Mouse (Mus musculus): Measurements from ENCODE around the gene Kat2a. TPM values are rescaled to one million over a fixed set of nuclear protein-coding genes. Genes with fewer than 3 reads are reported as not detected.

Kat2a gene
- total RNA-seq (2014; fragmentation: Nextera tagmentation): 60.8 and 61.6 TPM in 2 replicates
- total RNA-seq (2017): 15.2 and 30.5 TPM in 2 replicates

DNA sequence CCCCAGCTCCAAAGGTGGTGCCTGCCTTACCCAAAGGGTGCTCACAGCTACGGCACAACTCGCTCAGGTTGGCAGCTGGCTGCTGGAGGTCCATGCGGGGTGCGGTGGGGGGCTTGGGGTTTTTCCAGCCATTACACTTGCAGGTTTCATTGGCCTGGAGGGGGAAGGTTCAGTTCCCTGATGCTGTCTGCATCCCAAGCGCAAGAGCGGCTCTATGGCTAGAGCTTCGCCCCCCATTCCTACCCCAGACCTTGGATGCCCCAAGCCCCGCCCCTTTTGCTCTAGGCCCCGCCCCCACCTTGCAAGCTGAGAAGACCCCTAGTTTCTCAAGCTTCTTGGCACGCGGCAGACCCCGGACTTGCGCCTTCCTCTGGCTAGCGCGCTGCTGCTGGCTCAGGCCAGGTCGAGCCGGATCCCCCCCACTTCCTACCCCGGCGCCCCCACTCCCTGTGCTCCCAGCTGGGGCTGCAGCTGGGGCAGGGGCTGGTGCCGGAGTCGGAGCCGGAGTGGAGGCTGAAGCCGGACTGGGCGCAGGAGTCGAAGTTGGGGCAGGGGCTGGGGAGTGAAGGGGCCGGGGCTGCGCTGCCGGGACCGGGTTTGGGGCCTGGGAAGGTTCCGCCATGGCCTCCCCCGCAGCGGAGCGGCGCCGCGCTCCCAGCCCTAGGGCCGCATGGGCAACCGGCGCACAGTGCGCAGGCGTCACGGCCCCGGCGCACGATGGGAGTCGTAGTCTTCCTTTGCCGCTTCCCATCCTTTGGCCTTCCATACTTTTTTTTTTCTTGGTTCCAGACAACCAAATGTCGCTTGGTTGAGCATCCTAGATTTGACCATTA, at the start of gene Kat2a:
Kat2a (minus strand) TSS at position 683 of the 833 bp plus-strand sequence.
- ATAC-seq (replicated peaks; ENCODE audit: low FRiP score, low TSS enrichment, poor library complexity, severe bottlenecking): peak; percentile 50

DNA sequence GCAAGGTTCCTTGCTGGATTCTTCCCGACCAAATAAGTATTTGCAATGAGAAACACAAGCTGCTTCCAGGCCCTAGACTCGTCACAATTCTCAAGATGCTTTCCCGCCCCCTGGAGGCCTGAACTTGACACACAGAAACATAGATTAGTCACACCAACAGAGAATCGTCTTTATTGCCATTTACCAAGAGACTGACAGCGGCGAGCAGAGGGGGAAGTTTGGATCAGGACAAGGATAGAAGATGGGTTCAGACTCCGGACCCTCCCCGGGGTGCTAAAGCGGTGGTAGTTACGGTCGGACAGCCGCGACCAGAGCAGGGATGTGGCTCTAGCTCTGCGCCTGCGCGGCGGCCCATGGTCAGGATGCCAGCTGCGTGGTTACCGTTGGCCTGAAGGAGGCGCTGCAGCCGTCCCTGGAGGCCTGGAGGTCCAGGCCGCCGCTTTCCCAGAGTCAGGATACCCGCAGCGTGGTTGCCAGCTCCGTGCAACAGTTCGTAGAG, 49.3 kb upstream of the Kat2a start:
- peak; percentile 78 for ATAC-seq (replicated peaks; ENCODE audit: low FRiP score, low TSS enrichment, poor library complexity, severe bottlenecking)

DNA sequence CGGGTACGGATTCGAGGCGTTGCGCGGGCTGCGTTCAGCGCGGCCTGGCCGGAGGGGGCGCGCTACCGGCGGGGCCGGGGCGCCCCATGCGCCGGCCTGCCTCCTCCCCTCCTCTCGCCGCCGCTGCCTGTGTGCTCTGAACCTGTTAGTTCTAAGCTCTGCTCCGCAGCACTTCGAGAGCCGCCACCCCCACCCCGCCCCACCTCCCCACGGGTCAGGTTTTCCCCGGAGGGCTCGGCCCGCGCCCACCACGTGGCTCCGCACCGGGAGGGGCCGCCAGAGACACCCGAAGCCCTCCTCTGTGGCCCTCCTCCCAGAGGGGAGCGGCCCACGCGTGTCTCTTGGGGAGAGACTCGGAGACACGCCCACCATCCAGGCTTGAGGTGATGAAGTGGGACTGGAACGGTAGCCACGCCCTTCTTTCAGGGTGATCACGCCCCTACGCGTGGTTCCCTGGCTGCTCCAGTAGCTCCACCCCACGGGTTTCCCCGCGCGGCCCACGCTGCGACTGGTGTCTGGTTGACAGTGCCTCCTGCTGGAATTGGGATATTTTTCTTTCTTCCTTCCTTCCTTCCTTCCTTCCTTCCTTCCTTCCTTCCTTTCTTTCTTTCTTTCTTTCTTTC, 47.5 kb upstream of the Kat2a start, which contains the start of gene Kcnh4:
Kcnh4 (minus strand) TSS at position 332 of the 623 bp plus-strand sequence.
- ATAC-seq (replicated peaks; ENCODE audit: low FRiP score, low TSS enrichment, poor library complexity, severe bottlenecking): peak; percentile 40; the same call in 1 of the 2 replicates

DNA sequence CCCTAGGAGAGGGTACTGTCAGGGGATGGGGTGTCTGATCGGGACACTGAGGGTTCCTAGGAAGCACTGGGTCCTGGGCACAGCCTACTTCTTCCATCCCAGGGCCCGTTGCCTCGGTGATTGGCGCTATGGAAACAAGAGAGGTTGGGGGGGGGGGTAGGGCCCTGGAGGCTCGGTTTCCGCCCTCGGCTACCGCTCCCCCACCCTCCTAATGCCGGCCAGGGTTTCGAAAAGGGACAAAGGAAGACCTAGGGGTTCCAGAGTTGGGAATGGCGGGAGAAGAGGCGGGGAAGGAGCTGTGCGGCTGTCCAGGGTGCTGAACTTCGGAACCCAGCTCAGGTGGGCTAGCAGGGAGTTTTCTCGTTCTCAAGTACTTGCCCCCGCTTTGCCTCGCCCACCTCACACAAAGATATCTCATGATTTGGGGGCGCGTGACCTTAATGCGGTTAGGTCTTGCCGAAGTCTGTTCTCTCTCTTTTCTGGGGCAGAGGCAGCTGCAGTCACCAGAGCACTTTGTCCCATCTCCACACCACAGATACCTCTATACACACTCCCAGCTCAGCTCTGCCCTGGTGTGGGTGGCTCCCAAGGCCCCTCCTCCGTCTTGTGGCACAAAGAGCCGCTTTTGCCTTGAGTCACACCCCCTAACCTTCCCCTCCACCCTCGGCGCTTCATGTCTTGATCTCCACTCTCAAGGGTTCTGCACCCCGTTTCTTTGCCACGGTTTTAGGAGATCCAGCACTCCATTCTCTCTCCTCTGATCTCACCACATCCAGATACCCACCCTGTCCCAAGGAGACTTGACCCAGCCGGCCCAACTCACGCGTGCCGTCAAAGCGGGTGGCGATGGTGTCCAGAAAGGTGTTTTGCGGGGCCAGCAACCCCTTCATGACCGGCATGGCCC, 46.7 kb upstream of the Kat2a start:
- ATAC-seq (replicated peaks; ENCODE audit: low FRiP score, low TSS enrichment, poor library complexity, severe bottlenecking): 0 out of 2 replicates have a peak, but pooled peaks have one; percentile 20

DNA sequence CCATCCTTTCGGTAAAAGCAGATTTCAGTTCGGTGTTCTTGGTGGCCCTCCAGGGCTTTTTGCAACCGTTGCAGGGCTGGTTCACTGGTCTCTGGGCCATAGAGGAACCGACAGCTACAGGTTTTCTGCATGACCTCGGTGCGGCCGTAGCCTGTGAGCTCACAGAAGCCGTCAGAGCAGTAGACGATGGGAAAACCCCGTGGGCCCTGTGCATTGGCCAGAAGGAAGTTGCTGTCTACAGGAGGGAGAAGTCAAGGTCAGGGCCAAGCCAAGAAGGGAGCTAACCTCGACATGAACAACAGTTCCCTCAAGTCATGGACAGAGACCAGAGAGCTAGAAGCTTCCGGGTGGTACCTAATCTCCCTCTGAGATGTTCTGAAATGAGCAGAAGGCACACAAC, 45.3 kb upstream of the Kat2a start:
- ATAC-seq (replicated peaks; ENCODE audit: low FRiP score, low TSS enrichment, poor library complexity, severe bottlenecking): no peak

DNA sequence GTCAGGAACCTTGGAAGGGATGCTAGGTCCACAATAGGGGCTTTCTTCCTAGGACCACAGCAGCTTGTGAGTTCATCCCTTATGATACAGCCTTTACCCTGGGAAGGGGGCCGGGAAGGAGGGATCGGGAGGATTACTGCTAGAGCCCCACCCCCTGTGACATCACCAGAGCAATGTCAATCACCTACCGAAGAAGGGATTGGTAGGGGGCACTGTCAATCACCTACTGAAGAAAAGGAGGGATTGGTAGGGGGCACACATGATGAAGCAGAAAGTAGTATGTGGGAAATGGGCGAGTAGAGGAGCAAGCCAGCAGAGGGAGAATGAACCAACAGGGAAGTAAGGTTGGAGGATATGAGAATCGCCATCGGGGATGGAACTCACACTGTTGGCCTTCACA, 44.2 kb upstream of the Kat2a start:
- no peak for ATAC-seq (replicated peaks; ENCODE audit: low FRiP score, low TSS enrichment, poor library complexity, severe bottlenecking)

DNA sequence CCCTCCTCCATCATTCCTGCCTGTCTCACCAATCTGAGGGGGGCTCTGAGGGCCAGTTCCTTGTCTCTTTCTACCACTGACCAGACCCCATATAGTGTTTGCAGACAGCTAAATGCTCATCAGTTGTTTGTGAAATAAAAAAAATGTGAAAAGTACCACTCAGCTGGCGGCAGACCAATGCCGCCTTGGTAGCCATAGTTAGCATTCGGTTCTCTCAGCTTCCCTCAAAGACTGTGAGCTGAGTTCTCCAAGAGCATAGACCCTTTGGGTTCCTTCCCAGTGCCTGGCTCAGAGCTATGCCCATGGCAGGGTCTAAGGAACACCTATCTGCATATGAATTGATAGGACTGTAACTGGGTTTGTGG, 42.4 kb upstream of the Kat2a start:
- no peak for ATAC-seq (replicated peaks; ENCODE audit: low FRiP score, low TSS enrichment, poor library complexity, severe bottlenecking)

DNA sequence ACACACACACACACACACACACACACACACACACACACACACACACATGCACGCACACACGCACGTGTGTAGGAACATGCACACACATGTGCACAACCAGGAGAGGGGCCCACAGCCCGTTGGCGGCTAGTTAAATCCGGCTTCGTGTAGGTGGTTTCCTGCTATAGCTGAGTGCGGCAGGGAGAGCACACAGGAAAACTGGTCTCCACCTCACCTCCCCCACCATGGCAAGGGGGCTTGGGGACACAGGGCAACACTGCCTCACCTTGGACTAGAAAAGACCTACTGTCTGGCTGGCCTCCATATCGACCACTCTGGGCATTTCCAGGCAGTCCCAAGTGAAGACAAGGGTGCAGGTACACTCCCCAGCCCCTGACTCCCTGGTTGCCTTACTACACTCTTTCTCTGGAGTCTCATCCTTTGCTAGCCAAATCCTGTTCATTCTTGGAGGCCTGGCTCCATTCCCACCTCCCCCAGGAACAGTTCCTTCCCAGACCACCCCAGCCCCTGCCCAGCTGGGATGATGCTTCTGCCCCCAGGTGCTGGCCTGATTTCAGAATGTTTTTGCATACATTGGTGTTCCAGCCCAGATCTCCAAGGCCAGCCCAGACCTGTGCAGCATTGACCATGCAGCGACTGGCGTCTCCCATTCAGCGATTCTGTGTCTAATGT, 41.9 kb upstream of the Kat2a start:
- no peak for ATAC-seq (replicated peaks; ENCODE audit: low FRiP score, low TSS enrichment, poor library complexity, severe bottlenecking)

DNA sequence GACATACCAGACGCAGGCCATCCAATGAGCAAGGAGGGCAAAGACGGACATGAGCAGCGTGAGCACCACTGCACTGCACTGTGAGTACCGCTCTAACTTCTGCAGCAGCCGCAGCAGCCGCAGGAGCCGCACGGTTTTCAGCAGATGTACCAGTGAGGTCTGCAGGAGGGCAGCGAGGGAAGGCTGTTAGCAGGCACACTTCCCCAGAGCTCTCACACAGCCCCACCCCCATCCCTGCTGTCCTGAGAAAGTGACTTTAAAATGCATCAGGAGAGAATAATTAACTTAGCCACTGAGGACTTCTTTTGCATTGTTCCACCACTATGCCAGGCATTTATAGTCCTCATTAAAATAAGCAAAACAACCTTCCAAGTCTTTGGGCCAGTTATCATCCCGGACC, 40.0 kb upstream of the Kat2a start:
- no peak for ATAC-seq (replicated peaks; ENCODE audit: low FRiP score, low TSS enrichment, poor library complexity, severe bottlenecking)

DNA sequence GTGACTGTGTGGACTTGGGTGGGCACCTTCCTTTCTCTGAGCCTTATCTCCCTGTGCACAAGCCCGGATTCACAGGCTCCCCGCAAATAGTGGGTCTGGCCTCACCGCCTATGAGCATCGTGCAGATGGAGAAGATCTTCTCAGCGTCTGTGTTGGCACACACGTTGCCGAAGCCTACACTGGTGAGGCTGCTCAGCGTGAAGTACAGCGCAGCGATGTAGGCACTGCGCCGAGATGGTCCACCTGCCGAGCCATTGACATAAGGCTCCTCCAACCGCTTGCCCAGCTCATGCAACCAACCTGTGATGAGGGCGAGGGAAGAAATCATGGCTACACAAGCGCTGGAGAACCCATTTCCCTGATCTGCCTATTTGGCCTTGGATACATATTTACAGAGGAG, 37.9 kb upstream of the Kat2a start:
- ATAC-seq (replicated peaks; ENCODE audit: low FRiP score, low TSS enrichment, poor library complexity, severe bottlenecking): no peak

DNA sequence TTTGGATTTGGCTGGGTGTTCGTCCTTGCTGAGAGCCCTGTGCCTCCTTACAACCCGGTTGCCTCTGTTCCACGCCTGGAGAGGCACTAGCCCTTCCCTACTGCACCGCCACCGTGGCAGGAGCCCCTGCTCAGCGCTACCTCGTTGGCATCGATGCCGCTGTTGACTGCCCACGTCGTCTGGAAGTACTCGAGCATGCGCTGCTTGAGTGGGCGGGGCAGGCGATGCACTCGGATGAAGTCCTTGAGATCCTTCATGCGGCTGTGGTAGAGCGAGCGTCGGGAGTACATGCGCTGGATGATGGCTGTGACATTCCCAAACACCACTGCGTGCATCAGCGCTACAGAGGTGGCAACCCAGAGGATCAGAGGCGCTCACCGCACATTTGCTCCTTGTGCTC, 37.2 kb upstream of the Kat2a start:
- ATAC-seq (replicated peaks; ENCODE audit: low FRiP score, low TSS enrichment, poor library complexity, severe bottlenecking): no peak

DNA sequence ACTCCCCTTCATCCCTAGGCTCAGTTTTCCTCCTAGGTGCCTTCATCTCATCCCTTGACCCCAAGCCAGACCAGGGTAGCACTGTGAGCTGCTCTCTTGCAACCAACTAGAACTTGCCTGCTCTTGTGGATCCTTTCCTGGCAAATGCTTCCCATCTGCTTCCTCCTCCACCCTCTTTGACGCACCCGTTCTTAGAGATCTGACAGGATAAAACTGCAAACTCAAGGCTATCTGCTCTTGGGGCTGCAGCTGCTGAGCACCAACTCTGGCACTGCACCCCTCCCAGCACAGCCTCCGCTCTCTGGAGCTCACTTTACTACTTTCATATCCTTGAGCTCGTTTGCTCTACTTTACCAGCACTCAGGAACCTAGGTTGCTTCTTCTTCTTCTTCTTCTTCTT, 36.4 kb upstream of the Kat2a start:
- no peak for ATAC-seq (replicated peaks; ENCODE audit: low FRiP score, low TSS enrichment, poor library complexity, severe bottlenecking)

DNA sequence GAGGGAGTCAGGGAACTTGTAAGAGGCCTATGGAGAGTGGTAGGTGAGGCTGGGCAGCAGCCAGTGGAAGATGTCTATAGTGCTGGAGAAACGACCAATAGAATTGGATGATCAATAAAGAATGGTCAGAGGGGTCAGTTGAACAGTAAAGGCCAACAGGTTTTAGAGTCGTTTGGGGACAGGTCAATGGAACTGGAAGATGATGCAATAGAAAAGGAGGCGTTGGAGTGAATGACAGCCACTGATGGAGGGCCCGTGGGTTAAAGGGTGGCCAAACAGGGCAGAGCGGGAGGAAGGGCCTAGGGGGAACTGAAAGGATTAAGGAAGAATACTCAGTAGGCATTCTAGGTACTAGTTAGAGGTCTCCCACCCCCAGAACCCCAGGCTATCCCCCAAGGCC, 34.8 kb upstream of the Kat2a start:
- ATAC-seq (replicated peaks; ENCODE audit: low FRiP score, low TSS enrichment, poor library complexity, severe bottlenecking): no peak

DNA sequence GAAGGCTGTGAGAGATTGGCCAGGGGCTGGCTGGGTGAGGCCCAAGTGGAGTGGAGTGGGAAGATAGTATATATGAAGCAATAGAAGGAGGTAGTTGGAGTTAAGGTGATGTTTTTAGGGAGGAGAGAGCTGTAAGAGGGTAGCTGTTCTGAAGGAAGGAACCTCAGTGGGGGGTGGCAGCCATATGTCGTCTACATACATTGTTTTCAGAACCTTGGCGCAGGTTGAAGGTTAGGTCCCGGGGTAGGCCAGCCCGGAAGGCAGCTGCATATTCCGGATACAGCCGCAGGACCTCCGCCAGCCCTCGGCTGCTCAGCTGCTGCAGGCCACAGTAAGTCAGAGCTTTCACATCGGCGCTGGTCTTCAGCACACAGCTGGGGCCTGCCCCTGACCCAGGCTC, 34.3 kb upstream of the Kat2a start:
- no peak for ATAC-seq (replicated peaks; ENCODE audit: low FRiP score, low TSS enrichment, poor library complexity, severe bottlenecking)

DNA sequence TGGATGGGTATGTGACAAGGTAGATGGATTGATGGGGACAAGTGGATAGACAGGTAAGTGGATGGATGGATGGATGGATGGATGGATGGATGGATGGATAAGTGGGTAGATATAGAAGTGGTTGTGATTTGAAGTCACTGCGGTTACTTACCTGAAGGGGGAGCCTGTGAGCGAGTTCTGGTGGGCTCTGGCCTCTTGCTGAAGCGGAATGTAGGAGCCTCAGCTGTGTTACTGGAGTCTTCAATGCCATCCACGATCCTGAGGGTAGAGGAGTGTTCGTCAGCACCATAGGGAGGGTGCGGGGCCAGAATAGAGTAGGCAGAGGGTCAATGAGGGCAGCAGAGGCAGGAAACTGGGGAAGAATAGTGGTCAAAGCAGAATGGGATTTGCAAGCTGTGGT, 32.8 kb upstream of the Kat2a start:
- peak; percentile 69 for ATAC-seq (replicated peaks; ENCODE audit: low FRiP score, low TSS enrichment, poor library complexity, severe bottlenecking)

DNA sequence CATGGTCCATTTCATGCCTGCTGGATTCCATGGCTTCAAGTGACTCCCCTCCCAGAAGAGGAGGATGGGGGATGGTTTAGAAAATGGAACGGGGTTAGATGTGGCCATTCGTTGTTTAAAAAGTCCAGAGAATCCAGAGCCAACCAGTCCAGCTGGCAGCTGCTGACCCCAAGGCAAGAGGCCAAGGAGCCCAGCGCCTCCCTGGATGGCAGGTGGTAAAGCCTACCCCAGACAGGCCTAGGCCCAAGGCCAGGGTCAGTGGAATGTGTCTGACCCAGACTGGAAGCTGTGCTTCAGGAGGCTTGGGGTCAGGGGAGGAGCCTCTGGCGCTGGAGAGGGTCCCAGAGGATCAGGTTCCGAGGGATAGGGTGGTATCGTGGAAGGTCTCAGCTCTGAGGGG, 29.1 kb upstream of the Kat2a start:
- ATAC-seq (replicated peaks; ENCODE audit: low FRiP score, low TSS enrichment, poor library complexity, severe bottlenecking): no peak

DNA sequence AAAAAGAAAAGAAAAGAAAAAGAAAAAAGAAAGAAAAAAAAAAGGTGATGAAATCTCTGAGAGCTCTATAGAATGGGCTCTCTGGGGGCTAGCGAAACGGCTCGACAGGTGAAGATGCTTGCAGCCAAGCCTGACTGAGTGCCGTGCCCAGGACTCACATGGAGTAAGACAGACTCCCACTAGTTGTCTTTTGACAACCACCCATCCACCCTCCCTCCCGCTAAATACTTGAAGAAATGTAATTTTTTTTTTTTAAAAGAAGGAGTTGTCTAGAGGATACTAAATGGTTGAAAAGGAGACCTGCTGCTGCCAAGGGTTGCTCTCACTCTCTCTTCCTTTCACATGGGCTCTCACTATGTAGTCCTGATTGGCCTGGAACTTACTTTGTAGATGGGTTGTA, 26.5 kb upstream of the Kat2a start:
- ATAC-seq (replicated peaks; ENCODE audit: low FRiP score, low TSS enrichment, poor library complexity, severe bottlenecking): no peak

DNA sequence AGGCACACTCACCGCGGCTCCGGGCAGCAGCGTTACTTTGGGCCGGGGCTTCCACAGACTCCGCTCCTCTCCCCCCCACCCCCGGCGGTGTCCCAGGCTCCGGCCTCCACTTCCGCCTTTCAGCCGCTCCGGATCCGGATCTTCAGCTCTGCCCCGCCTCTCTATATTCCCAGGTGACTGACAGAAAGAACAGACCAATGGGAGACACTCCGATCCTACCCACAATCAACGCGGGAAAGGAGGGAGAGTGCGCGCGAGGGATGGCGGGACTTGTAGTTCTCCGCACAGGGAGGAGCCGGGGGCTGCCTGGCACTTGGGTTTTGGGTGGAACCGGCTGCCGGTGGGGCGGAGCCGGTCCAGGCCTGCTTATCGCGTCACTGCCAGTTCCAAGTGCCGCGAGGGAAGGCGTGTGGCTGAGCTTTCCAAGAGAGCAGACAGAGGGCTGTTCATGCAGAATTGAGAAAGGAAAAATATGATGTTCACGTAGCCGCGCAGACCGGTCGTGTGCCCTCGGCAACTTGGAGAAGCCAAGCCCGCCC, 25.9 kb upstream of the Kat2a start, which contains the start of gene Rab5c:
Rab5c (minus strand) TSS at position 150 of the 539 bp plus-strand sequence.
- ATAC-seq (replicated peaks; ENCODE audit: low FRiP score, low TSS enrichment, poor library complexity, severe bottlenecking): peak; percentile 97

All from megakaryocyte-erythroid progenitor cell, adult 5-6 weeks (primary cell).